Mouse (Mus musculus) adrenal gland, postnatal 4 days (tissue): ENCODE results near the gene Naalad2. TPM values are rescaled to one million over a fixed set of nuclear protein-coding genes. Genes with fewer than 3 reads are reported as not detected.

Experiments used
- total RNA-seq, 2 experiments: library from RNA; stranded (reverse); gene quantifications; 2 replicates each; pipeline ENCODE4 v1.2.3; 2021

The Naalad2 gene
- total RNA-seq, 2 experiments from 2014 or later: 6.4 to 9.0 TPM

Other genes with a start within 250 kb of the Naalad2 start
- gene Chordc1, start 110.9 kb downstream of the Naalad2 start, total RNA-seq: 10 to 100 TPM; 45.5 to 47.2 TPM
- gene Ubtfl1, start 1.4 kb upstream of the Naalad2 start, total RNA-seq: not detected
- gene Mbd3l2, start 27.7 kb upstream of the Naalad2 start, total RNA-seq: not detected
- 1 to 10 TPM; 4.2 to 4.7 TPM for gene Zfp558, start 75.3 kb upstream of the Naalad2 start, total RNA-seq
- not detected for gene Mbd3l1, start 75.4 kb upstream of the Naalad2 start, total RNA-seq